In the genomic region with DNA sequence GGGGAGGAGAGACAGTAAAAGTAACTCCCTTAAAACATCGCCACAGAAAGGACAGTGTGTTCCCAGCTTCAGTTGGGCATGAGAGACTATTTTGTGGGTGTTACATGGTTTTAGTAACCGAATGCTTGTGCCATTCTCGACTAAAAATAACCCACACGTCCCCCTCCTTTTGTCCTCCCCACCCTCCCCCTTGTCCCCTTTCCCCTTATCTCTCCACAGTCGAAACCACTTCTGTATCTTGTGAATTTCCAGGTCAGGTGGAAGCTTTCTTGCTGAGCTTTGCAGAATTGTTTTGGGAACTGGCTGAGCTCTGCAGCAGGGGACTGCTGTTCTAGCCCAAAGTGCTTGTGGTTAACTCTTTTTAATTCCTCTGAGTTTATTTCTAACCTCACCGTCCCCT, we compare ENCODE assay signal across 20 mouse cellular contexts. TPM values are rescaled to one million over a fixed set of nuclear protein-coding genes. Genes with fewer than 3 reads are reported as not detected.
DNase-seq lines count a peak whose midpoint lies in the region; ATAC-seq lines count a peak whose summit lies in the region.
"Had no signal": no experiment of that assay in that cellular context is flagged by ENCODE, and none has a peak within 500 bp of the region (broad histone marks: within the 10 kb centered on the region; RNA-seq: fewer than 3 reads in every experiment).

No protein-coding gene starts in this region.

- WGBS in heart, embryonic 12.5 days = 22% methylated on average over 6 of the region's 6 CpGs
- 22% methylated on average over 6 of the region's 6 CpGs for WGBS in heart, embryonic 15.5 days

- H3K27me3 ChIP-seq in heart, embryonic 12.5 days (replicated peaks) = no peaks in the 10 kb centered on the region
- H3K27me3 ChIP-seq in heart, embryonic 15.5 days = no peaks in the 10 kb centered on the region
- H3K27me3 ChIP-seq: CH12.LX; embryonic facial prominence, embryonic 13.5 days; forebrain, embryonic 12.5 days; hindbrain, embryonic 12.5 days had no signal

- peaks cover 79% of the 10 kb centered on the region for H3K36me3 ChIP-seq in heart, embryonic 12.5 days
- peaks cover 63% of the 10 kb centered on the region for H3K36me3 ChIP-seq in heart, embryonic 15.5 days
- H3K36me3 ChIP-seq: embryonic facial prominence, embryonic 13.5 days; forebrain, embryonic 12.5 days; hindbrain, embryonic 12.5 days had no signal

- peaks cover 32% of the 10 kb centered on the region for H3K4me1 ChIP-seq in heart, embryonic 12.5 days (replicated peaks)
- H3K4me1 ChIP-seq in heart, embryonic 15.5 days (replicated peaks) = peaks cover 33% of the 10 kb centered on the region
- H3K4me1 ChIP-seq: embryonic facial prominence, embryonic 13.5 days; forebrain, embryonic 12.5 days; hindbrain, embryonic 12.5 days had no signal

- no peak for ATAC-seq in heart, embryonic 12.5 days (ENCODE audit: insufficient number of reproducible peaks, low FRiP score)
- peak; percentile 16 for ATAC-seq in common myeloid progenitor, adult 5-6 weeks (replicated peaks; ENCODE audit: low read depth, poor library complexity, severe bottlenecking)
- ATAC-seq in heart, embryonic 15.5 days (replicated peaks; ENCODE audit: insufficient number of reproducible peaks, insufficient read depth, low FRiP score, low read depth) = peak; percentile 78; the same call in 1 of the 2 replicates
- ATAC-seq: activated CD4-positive, CD25-positive, alpha-beta regulatory T cell, adult 4 months; inflammation-experienced regulatory T-cells, adult 6 months; intestine, postnatal 0 days; Patski had no signal

- intact Hi-C loops in heart, postnatal 14 days (cut with DNase I) = loop anchor here (2.0 kb wide), 1 partner anchor 373 kb away; no protein-coding TSS in a partner anchor

- no peak overlapping the region for H3K4me3 ChIP-seq in heart, embryonic 12.5 days
- H3K4me3 ChIP-seq in heart, embryonic 15.5 days = 0 out of 2 replicates have a peak overlapping the region, but pooled peaks have one; percentile 6
- H3K4me3 ChIP-seq: embryonic facial prominence, embryonic 13.5 days; forebrain, embryonic 12.5 days; hindbrain, embryonic 12.5 days had no signal

- DNase-seq in heart, adult 18-20 months = peak; percentile 57 to 58
- DNase-seq in heart, postnatal 4 days = no peak
- DNase-seq in heart, postnatal 14 days = no peak
- DNase-seq in kidney, postnatal 25 days = no peak
- no peak for DNase-seq in urinary bladder, adult 18-20 months (ENCODE audit: low spot score in 2 of 2)
- DNase-seq: adrenal gland, postnatal 14 days; cerebellum, adult 11-12 months; gastrocnemius, postnatal 14 days; kidney, adult 8-10 months had no signal

- H3K27ac ChIP-seq in heart, embryonic 12.5 days (ENCODE audit: poor library complexity, severe bottlenecking) = peak overlapping the region; percentile 64; the same call in 1 of the 2 replicates
- peak overlapping the region; percentile 78 for H3K27ac ChIP-seq in heart, embryonic 15.5 days
- H3K27ac ChIP-seq: embryonic facial prominence, embryonic 13.5 days; forebrain, embryonic 12.5 days; hindbrain, embryonic 12.5 days had no signal

- H3K9ac ChIP-seq in heart, embryonic 12.5 days = no peak overlapping the region
- 0 out of 2 replicates have a peak overlapping the region, but pooled peaks have one; percentile 27 for H3K9ac ChIP-seq in heart, embryonic 15.5 days
- H3K9ac ChIP-seq: embryonic facial prominence, embryonic 13.5 days; forebrain, embryonic 12.5 days; hindbrain, embryonic 12.5 days had no signal

- H3K4me2 ChIP-seq in heart, embryonic 12.5 days = peak overlapping the region; percentile 41
- peak overlapping the region; percentile 29 for H3K4me2 ChIP-seq in heart, embryonic 15.5 days
- H3K4me2 ChIP-seq: embryonic facial prominence, embryonic 13.5 days; forebrain, embryonic 12.5 days; hindbrain, embryonic 12.5 days had no signal

- no peaks in the 10 kb centered on the region for H3K9me3 ChIP-seq in heart, embryonic 12.5 days (replicated peaks)
- no peaks in the 10 kb centered on the region for H3K9me3 ChIP-seq in heart, embryonic 15.5 days (replicated peaks)
- H3K9me3 ChIP-seq: embryonic facial prominence, embryonic 13.5 days; forebrain, embryonic 12.5 days; hindbrain, embryonic 12.5 days had no signal

RNA-seq across cellular contexts. Expression of gene Ttn, which starts 12.1 kb away (rescaled TPM):
- 1,000 to 10,000 TPM; 2,666 to 2,843 TPM for total RNA-seq in heart, adult 18-20 months (2021)
- total RNA-seq in heart, postnatal 4 days (2021) = 1,000 to 10,000 TPM; 2,325 to 2,346 TPM
- 570 and 652 TPM in 2 replicates for polyA plus RNA-seq in heart, embryonic 12.5 days (2016; fragmentation: Nextera tagmentation; extraction: Ambion mirVana)
- 1,000 to 10,000 TPM; 2,535 to 2,618 TPM for total RNA-seq in heart, postnatal 14 days (2021)
- total RNA-seq in common myeloid progenitor, adult 5-6 weeks (2017) = under 0.01 TPM in 1 of 2 replicates, not detected in the other
- 583 and 694 TPM in 2 replicates for polyA plus RNA-seq in heart, embryonic 15.5 days (2015; fragmentation: Nextera tagmentation; extraction: Ambion mirVana)

Comparison
In these comparisons a context has a peak if more than half of its experiments do, and no peak if none do; other contexts are left out.
1. DNase-seq: peak in heart, adult 18-20 months (2 of 2); none in heart, postnatal 4 days (single experiment), heart, postnatal 14 days (0 of 2), kidney, postnatal 25 days (0 of 2) and urinary bladder, adult 18-20 months (0 of 2).
2. RNA of gene Ttn, which starts 12.1 kb away (total RNA-seq): 2,666 to 2,843 TPM in heart, adult 18-20 months, 2,535 to 2,618 TPM in heart, postnatal 14 days and 2,325 to 2,346 TPM in heart, postnatal 4 days; under 0.01 TPM in common myeloid progenitor, adult 5-6 weeks; every median in the first group is over 1,000 times any median in the second.